Mouse (Mus musculus) olfactory bulb, adult 2 months (tissue): ENCODE results near the gene Pcyox1.

Experiments
- CTCF ChIP-seq: fragments of 200-500 bp; IDR thresholded peaks from 2 replicates; pipeline ENCODE4 v1.5.1; 2012; ENCODE audit warnings: low read depth, mild to moderate bottlenecking, low read length, moderate library complexity; ENCODE audit not compliant: insufficient read depth
- POLR2A ChIP-seq: fragments of 200-500 bp; IDR thresholded peaks from 2 replicates; pipeline ENCODE4 v1.6.1; 2012; ENCODE audit warnings: mild to moderate bottlenecking, low read depth, low read length, moderate library complexity; ENCODE audit not compliant: insufficient read depth

DNA sequence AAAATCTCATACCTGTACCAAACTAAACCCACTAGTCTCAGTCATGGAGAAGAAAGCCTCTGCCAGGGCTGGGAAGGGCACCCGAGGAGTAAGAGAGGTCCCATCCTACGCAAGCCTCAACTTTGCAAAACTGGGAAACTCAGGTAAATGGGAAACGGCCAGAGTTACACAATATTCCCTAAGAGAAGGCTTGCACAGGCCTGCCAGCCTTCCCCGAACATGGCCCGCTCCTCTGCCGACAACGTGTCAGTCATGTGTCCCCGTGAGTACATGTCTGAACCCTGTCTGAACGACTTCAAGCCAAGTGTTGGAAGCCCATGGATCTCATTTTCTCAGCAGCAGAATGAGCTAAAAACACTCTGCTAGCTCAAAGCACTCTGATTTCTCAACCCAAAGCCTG, 1.9 kb downstream of the Pcyox1 start:
- TF ChIP-seq POLR2A: no peak
- TF ChIP-seq CTCF: no peak
